Mouse (Mus musculus): Measurements from ENCODE around the gene Rbpms2. TPM values are rescaled to one million over a fixed set of nuclear protein-coding genes. Genes with fewer than 3 reads are reported as not detected.

Rbpms2 gene
- polyA plus RNA-seq, 1 experiment from 2014 or later = 23.7 TPM

DNA sequence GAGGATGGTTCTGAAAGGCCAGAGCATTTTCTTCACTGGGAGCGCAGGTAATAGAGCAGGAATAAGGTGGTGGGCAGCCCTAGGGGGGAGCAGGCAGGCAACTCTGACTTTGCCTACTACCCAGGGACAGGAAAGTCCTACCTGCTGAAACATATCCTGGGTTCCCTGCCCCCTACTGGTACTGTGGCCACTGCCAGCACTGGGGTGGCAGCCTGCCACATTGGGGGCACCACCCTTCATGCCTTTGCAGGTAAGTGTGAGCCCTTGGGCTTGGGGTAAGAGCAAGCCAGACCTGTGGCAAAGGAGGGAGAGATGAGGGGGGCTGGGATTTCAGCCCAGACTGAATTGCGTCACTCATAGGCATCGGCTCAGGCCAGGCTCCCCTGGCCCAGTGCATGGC lies 40.4 kb upstream of the Rbpms2 start:
- H3K9me3 ChIP-seq (ENCODE audit: control insufficient read depth, low read length) = no peaks in the 10 kb centered on the region
- H3K27me3 ChIP-seq (ENCODE audit: control insufficient read depth, insufficient read depth, low read length) = no peaks in the 10 kb centered on the region
- H3K4me1 ChIP-seq (replicated peaks; ENCODE audit: control insufficient read depth, insufficient read depth, low read length) = peaks cover 8% of the 10 kb centered on the region
- 98% methylated on average over 3 of the region's 3 CpGs for WGBS
- H3K4me3 ChIP-seq (ENCODE audit: low read depth, low read length) = peak overlapping the region; percentile 75
- H3K36me3 ChIP-seq (ENCODE audit: control insufficient read depth, insufficient read depth, low read length) = no peaks in the 10 kb centered on the region
- H3K27ac ChIP-seq (ENCODE audit: low read depth, low read length) = no peak overlapping the region
- no peak for ATAC-seq (ENCODE audit: low FRiP score)
- DNase-seq (ENCODE audit: low spot score) = no peak
- peak overlapping the region; percentile 28; the same call in 1 of the 2 replicates for H3K9ac ChIP-seq (ENCODE audit: low read depth, low read length)
- H3K4me2 ChIP-seq (replicated peaks; ENCODE audit: low read depth, low read length) = peak overlapping the region; percentile 92

DNA sequence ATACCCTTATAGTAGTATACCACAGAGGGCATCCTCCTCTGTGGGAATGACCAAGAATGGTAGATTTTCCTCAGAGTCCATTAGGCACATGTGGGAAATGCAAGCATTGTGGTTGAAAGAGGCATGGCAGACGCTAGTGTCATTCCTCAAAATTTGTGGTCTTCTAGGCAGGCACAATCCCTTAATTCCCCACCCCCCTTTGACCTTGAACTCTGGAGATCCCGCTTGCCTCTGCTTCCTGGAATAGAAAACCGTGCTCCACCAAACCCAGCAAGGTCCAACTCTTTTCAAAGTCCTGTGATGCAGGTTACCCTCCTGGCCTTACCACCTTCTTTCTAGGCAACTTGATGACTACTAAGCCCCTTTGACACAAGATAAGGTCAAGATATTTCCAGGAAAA lies 36.7 kb upstream of the Rbpms2 start:
- ATAC-seq (ENCODE audit: low FRiP score) = no peak
- WGBS = 89% methylated on average over 3 of the region's 3 CpGs
- no peak overlapping the region for H3K4me2 ChIP-seq (replicated peaks; ENCODE audit: low read depth, low read length)
- H3K36me3 ChIP-seq (ENCODE audit: control insufficient read depth, insufficient read depth, low read length) = no peaks in the 10 kb centered on the region
- H3K4me1 ChIP-seq (replicated peaks; ENCODE audit: control insufficient read depth, insufficient read depth, low read length) = peaks cover 8% of the 10 kb centered on the region
- no peak for DNase-seq (ENCODE audit: low spot score)
- no peaks in the 10 kb centered on the region for H3K9me3 ChIP-seq (ENCODE audit: control insufficient read depth, low read length)
- no peak overlapping the region for H3K9ac ChIP-seq (ENCODE audit: low read depth, low read length)
- no peak overlapping the region for H3K4me3 ChIP-seq (ENCODE audit: low read depth, low read length)
- no peaks in the 10 kb centered on the region for H3K27me3 ChIP-seq (ENCODE audit: control insufficient read depth, insufficient read depth, low read length)
- no peak overlapping the region for H3K27ac ChIP-seq (ENCODE audit: low read depth, low read length)

DNA sequence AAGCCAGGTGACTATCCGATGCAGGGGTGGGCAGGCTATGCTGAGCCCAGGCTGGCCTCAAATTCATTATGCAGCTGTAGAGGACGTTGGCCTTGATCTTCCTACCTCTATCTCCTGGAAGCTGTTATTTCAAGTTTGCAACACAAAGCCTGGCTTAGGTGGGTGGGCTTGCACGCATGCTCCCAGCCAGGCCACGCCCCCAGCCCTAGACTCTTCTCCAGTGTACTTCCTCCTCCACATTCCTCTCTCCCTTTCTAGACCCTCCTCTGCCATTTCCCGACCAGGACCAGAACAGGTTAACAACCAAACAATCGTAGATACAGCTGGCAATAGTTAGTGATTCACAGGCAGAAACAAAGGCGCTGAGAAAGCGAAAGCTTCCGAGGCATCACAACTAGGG lies 35.9 kb upstream of the Rbpms2 start:
- Histone ChIP-seq H3K4me3 (ENCODE audit: low read depth, low read length) (no peak overlapping the region), H3K4me2 (replicated peaks; ENCODE audit: low read depth, low read length) (no peak overlapping the region), H3K9ac (ENCODE audit: low read depth, low read length) (no peak overlapping the region), H3K27ac (ENCODE audit: low read depth, low read length) (no peak overlapping the region), H3K36me3 (ENCODE audit: control insufficient read depth, insufficient read depth, low read length) (no peaks in the 10 kb centered on the region), H3K4me1 (replicated peaks; ENCODE audit: control insufficient read depth, insufficient read depth, low read length) (peaks cover 8% of the 10 kb centered on the region), H3K27me3 (ENCODE audit: control insufficient read depth, insufficient read depth, low read length) (no peaks in the 10 kb centered on the region), H3K9me3 (ENCODE audit: control insufficient read depth, low read length) (no peaks in the 10 kb centered on the region)
- no peak for DNase-seq (ENCODE audit: low spot score)
- no peak for ATAC-seq (ENCODE audit: low FRiP score)
- WGBS = 87% methylated on average over 9 of the region's 9 CpGs

DNA sequence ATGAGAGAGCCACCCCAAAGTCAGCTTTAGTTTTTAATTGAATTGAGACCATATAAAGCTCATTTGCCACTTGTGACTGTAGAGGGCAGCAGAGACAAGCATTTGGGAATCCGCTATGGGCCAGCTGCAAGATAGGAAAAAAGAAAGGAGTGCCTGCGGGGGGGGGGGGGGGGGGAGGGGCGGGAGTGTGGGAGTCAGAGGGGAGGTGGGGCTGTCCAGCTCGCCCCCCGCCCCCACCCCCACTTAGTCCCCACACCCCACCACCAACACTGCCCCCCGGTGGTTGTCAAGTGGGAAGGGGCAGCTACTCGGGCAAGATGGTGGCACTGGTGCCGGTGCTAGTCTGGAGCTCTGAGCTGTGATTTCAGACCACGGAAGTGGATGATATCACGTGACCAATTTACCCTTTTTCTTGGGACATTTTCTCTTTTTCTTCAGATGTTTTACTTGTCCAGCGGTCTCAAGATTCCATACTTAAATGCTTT lies 30.6 kb upstream of the Rbpms2 start:
- Histone ChIP-seq H3K27me3 (ENCODE audit: control insufficient read depth, insufficient read depth, low read length) (no peaks in the 10 kb centered on the region), H3K4me1 (replicated peaks; ENCODE audit: control insufficient read depth, insufficient read depth, low read length) (no peaks in the 10 kb centered on the region), H3K9me3 (ENCODE audit: control insufficient read depth, low read length) (no peaks in the 10 kb centered on the region), H3K4me3 (ENCODE audit: low read depth, low read length) (no peak overlapping the region), H3K4me2 (replicated peaks; ENCODE audit: low read depth, low read length) (no peak overlapping the region), H3K9ac (ENCODE audit: low read depth, low read length) (no peak overlapping the region), H3K27ac (ENCODE audit: low read depth, low read length) (no peak overlapping the region), H3K36me3 (ENCODE audit: control insufficient read depth, insufficient read depth, low read length) (no peaks in the 10 kb centered on the region)
- no peak for ATAC-seq (ENCODE audit: low FRiP score)
- DNase-seq (ENCODE audit: low spot score) = peak; percentile 68
- 34% methylated on average over 9 of the region's 11 CpGs for WGBS

DNA sequence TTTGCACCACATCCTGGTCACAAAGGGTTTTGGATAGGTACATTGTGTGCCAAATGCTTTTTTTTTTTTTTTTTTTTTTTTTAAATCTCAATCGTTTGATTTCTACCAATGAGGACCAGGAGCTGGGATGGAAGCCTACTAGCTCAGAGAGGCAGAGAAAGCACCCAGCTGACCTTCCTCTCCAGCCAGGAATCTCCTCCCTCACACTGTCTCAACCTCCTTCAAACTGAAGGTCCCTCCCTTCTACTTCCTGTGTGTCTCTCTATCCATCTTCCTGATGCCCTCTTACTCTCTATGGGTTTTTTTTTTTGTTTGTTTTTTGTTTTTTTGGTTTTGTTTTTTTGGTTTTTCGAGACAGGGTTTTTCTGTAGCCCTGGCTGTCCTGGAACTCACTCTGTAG lies 28.5 kb upstream of the Rbpms2 start:
- H3K27ac ChIP-seq (ENCODE audit: low read depth, low read length) = no peak overlapping the region
- no peaks in the 10 kb centered on the region for H3K27me3 ChIP-seq (ENCODE audit: control insufficient read depth, insufficient read depth, low read length)
- no peak overlapping the region for H3K4me2 ChIP-seq (replicated peaks; ENCODE audit: low read depth, low read length)
- H3K9me3 ChIP-seq (ENCODE audit: control insufficient read depth, low read length) = no peaks in the 10 kb centered on the region
- WGBS = 86% methylated on average over 2 of the region's 2 CpGs
- no peaks in the 10 kb centered on the region for H3K36me3 ChIP-seq (ENCODE audit: control insufficient read depth, insufficient read depth, low read length)
- no peak overlapping the region for H3K9ac ChIP-seq (ENCODE audit: low read depth, low read length)
- DNase-seq (ENCODE audit: low spot score) = no peak
- H3K4me3 ChIP-seq (ENCODE audit: low read depth, low read length) = no peak overlapping the region
- no peaks in the 10 kb centered on the region for H3K4me1 ChIP-seq (replicated peaks; ENCODE audit: control insufficient read depth, insufficient read depth, low read length)
- no peak for ATAC-seq (ENCODE audit: low FRiP score)

DNA sequence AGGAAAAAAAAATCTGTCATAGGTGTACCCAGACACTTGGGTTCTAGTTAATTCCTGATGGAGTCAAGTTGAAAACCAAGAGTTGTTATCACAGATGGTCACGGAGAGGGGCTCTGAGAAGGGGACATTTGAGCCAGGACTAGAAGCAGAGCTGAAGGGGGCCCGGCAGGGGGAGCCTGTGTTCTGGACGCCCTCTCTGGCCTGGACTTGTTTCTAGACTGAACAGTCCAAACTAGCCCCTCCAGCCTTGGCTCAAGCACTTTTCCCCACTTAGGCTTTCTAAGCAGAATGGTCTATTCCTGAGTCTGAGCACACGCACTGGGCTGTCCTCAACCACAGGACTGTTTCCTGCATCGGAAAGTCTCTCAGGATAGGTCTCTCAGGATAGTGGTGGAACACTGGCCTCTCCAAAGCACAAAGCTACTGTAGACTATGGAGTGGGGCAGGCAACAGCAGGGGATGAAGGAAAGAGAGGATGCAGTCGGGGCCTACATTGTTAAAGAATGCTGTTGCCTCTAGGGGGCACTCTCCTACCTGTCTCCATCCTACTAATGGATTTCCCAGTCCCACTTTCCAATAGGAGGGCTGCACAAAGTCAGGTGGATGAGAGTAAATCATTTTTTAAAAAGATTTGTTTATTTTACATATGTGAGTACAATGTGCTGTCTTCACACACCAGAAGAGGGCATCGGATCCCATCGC lies 25.9 kb upstream of the Rbpms2 start:
- WGBS = 49% methylated on average over 8 of the region's 8 CpGs
- ATAC-seq (ENCODE audit: low FRiP score) (no peak), DNase-seq (ENCODE audit: low spot score) (peak; percentile 41)
- Histone ChIP-seq H3K4me1 (replicated peaks; ENCODE audit: control insufficient read depth, insufficient read depth, low read length) (no peaks in the 10 kb centered on the region), H3K27ac (ENCODE audit: low read depth, low read length) (no peak overlapping the region), H3K9me3 (ENCODE audit: control insufficient read depth, low read length) (no peaks in the 10 kb centered on the region), H3K4me2 (replicated peaks; ENCODE audit: low read depth, low read length) (no peak overlapping the region), H3K4me3 (ENCODE audit: low read depth, low read length) (no peak overlapping the region), H3K27me3 (ENCODE audit: control insufficient read depth, insufficient read depth, low read length) (no peaks in the 10 kb centered on the region), H3K9ac (ENCODE audit: low read depth, low read length) (no peak overlapping the region), H3K36me3 (ENCODE audit: control insufficient read depth, insufficient read depth, low read length) (no peaks in the 10 kb centered on the region)

DNA sequence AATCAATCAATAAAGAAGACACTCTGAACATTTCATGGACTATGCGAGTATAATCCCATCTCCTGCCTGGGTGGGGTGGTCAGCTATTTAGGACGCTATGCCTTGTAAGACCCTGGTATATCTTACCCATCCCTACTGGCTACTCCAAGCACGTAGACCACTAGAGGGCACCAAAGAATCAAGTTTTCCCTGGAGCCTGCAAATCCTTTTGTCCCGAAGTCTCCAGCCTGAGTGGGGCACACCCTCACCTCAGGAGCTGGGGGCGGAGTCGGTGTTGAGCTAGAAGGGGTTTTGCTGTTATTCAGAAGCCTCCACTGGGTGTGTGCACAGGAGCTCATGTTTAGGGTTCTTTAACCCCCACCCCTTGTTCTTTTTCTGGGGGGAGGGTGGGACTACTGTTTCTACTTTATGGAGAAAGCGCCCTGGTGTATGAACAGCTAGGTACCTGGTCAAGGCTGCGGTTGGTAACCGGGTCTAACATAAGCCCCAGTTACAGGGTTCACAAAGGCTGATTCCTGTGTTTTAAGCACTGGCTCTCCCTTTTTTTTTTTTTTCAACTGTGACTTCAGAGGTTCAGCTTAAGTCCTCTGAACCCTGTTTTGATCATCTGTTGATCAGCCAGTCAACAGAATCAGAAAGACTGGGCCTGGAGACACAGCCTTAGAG lies 23.8 kb upstream of the Rbpms2 start:
- H3K9ac ChIP-seq (ENCODE audit: low read depth, low read length) = peak overlapping the region; percentile 40; the same call in 1 of the 2 replicates
- no peaks in the 10 kb centered on the region for H3K9me3 ChIP-seq (ENCODE audit: control insufficient read depth, low read length)
- DNase-seq (ENCODE audit: low spot score) (peak; percentile 97), ATAC-seq (ENCODE audit: low FRiP score) (peak; percentile 63)
- 8% methylated on average over 9 of the region's 9 CpGs for WGBS
- H3K27me3 ChIP-seq (ENCODE audit: control insufficient read depth, insufficient read depth, low read length) = no peaks in the 10 kb centered on the region
- H3K4me2 ChIP-seq (replicated peaks; ENCODE audit: low read depth, low read length) = 0 out of 2 replicates have a peak overlapping the region, but pooled peaks have one; percentile 22
- H3K4me3 ChIP-seq (ENCODE audit: low read depth, low read length) = no peak overlapping the region
- no peaks in the 10 kb centered on the region for H3K4me1 ChIP-seq (replicated peaks; ENCODE audit: control insufficient read depth, insufficient read depth, low read length)
- H3K27ac ChIP-seq (ENCODE audit: low read depth, low read length) = no peak overlapping the region
- H3K36me3 ChIP-seq (ENCODE audit: control insufficient read depth, insufficient read depth, low read length) = no peaks in the 10 kb centered on the region

DNA sequence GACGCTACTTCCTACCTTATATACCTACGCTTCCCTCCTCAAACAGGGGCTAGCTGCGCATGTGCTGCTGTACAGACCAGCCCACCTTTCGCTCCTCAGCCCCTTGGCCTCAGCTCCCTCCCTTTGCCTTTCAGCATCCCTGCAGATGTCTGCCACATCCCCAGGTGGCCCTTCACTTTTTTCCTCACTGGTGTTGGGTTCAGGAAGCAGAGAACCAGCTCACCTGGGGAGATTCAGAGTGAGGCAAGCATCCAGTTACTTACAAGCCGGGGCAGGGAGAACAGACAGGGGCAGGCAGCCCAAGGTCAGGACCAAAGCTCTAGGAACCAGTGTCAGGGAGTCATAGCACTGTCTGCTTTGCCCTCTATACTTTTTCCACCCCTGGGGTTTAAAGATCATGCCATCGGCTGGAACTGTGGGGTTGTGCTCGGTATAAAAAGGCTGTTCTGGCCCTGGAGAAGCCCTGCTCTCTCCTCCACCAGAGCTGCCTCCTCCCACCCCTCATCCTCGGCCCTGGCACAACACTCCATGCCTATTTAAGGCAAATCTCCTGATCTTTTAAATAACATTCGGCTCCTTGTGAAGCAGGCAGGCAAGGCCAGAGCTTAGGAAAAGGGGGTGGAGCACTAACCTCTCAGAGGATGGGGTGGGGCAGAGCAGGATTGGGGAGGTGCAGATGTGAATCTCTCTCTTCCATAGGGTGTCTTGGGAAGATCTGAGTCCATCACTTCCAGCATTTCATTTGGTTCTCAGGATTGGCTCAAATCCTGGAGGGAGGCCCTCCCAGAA lies 22.9 kb upstream of the Rbpms2 start:
- Histone ChIP-seq H3K27ac (ENCODE audit: low read depth, low read length) (no peak overlapping the region), H3K4me3 (ENCODE audit: low read depth, low read length) (no peak overlapping the region), H3K36me3 (ENCODE audit: control insufficient read depth, insufficient read depth, low read length) (no peaks in the 10 kb centered on the region), H3K4me2 (replicated peaks; ENCODE audit: low read depth, low read length) (no peak overlapping the region), H3K4me1 (replicated peaks; ENCODE audit: control insufficient read depth, insufficient read depth, low read length) (no peaks in the 10 kb centered on the region), H3K9me3 (ENCODE audit: control insufficient read depth, low read length) (no peaks in the 10 kb centered on the region), H3K27me3 (ENCODE audit: control insufficient read depth, insufficient read depth, low read length) (no peaks in the 10 kb centered on the region), H3K9ac (ENCODE audit: low read depth, low read length) (no peak overlapping the region)
- WGBS = 37% methylated on average over 9 of the region's 9 CpGs
- ATAC-seq (ENCODE audit: low FRiP score) (no peak), DNase-seq (ENCODE audit: low spot score) (no peak)
